Mouse (Mus musculus) heart, embryonic 10.5 days (tissue): ENCODE data around the gene Gm3238. TPM values are rescaled to one million over a fixed set of nuclear protein-coding genes. Genes with fewer than 3 reads are reported as not detected.
"Not testable (repeated sequence)": the region's sequence is repeated elsewhere in the genome, so short reads cannot be mapped to it uniquely, and the experiment has no call there.

Experiments
- DNase-seq: peaks from one replicate; pipeline ENCODE4 v3.0.0-alpha.2; 2017; ENCODE audit warnings: low spot score
- H3K27ac ChIP-seq: fragments of 300-500 bp; sonication (generic); 2 replicates; pipeline ENCODE4 v1.5.1; 2016; ENCODE audit warnings: mild to moderate bottlenecking
- H3K27me3 ChIP-seq: fragments of 300-500 bp; sonication (generic); 2 replicates; pipeline ENCODE4 v1.6.1; 2016; ENCODE audit warnings: mild to moderate bottlenecking; ENCODE audit not compliant: poor library complexity, insufficient read depth, severe bottlenecking
- H3K36me3 ChIP-seq: fragments of 300-500 bp; sonication (generic); 2 replicates; pipeline ENCODE4 v1.6.1; 2016; ENCODE audit warnings: mild to moderate bottlenecking, moderate library complexity
- H3K4me1 ChIP-seq: fragments of 300-500 bp; sonication (generic); 2 replicates; pipeline ENCODE4 v1.6.1; 2016; ENCODE audit warnings: mild to moderate bottlenecking
- H3K4me3 ChIP-seq: fragments of 300-500 bp; sonication (generic); 2 replicates; pipeline ENCODE4 v1.5.1; 2016; ENCODE audit warnings: mild to moderate bottlenecking, moderate library complexity
- H3K9me3 ChIP-seq: fragments of 300-500 bp; sonication (generic); 2 replicates; pipeline ENCODE4 v1.6.1; 2016; ENCODE audit warnings: mild to moderate bottlenecking, moderate library complexity
- WGBS: fragments of 180-500 bp; shearing (Covaris S2); methylation state at CpG from one replicate; pipeline ENCODE4 v1.1.7; 2016; 5-methylcytosine and 5-hydroxymethylcytosine counted together
- polyA plus RNA-seq: library from polyadenylated mRNA; unstranded; fragments of >200 nt; fragmentation: Nextera tagmentation; extraction: Ambion mirVana; gene quantifications from 2 replicates; pipeline ENCODE4 v1.2.1, GENCODE M21; 2016

Gm3238 gene
- polyA plus RNA-seq, 1 experiment from 2014 or later: not detected

GRCm38 (mm10) chr10:77783396-77783795 lies 12.3 kb upstream of the Gm3238 start:
- 71% methylated on average over 3 of the region's 3 CpGs for WGBS
- H3K27ac ChIP-seq, DNase-seq, H3K4me3 ChIP-seq, H3K27me3 ChIP-seq, H3K9me3 ChIP-seq, H3K36me3 ChIP-seq, H3K4me1 ChIP-seq: not testable (repeated sequence)

GRCm38 (mm10) chr10:77782442-77782841 lies 11.3 kb upstream of the Gm3238 start, which contains the start of gene Gm3250:
TSS of gene Gm3250 (minus strand) at chr10:77782542.
- not testable (repeated sequence) for H3K4me3 ChIP-seq, H3K27me3 ChIP-seq, DNase-seq, H3K9me3 ChIP-seq, H3K27ac ChIP-seq, H3K36me3 ChIP-seq, H3K4me1 ChIP-seq
- WGBS: 33% methylated on average over 1 of the region's 1 CpGs

DNA sequence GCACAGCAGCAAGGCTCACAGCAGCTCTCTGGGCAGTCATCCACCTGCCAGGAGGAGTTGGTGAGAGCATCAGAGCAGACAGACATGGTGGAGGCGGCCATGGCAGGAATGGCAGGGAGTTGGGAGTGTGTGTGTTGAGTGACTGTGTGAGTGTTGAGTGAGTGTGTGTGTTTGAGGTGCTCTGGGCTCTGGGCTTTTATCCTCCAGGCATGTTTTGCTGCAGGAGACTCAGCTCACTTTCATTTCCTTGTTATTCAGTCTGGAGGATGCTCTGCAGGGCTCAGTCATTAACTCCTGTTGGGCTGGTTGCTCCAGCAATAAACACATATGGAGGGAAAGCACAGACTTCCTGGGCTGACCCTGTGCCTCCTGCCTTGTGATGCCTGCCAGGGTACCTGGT lies 5.7 kb upstream of the Gm3238 start, which contains the start of gene Gm7138:
TSS of gene Gm7138 (minus strand) at position 101 of the 400 bp plus-strand sequence.
- H3K4me3 ChIP-seq: not testable (repeated sequence)
- WGBS: 64% methylated on average over 1 of the region's 1 CpGs

GRCm38 (mm10) chr10:77772142-77772541 lies 1.0 kb upstream of the Gm3238 start:
- H3K9me3 ChIP-seq, DNase-seq, H3K27me3 ChIP-seq, H3K36me3 ChIP-seq, H3K27ac ChIP-seq, H3K4me1 ChIP-seq, H3K4me3 ChIP-seq: not testable (repeated sequence)
- WGBS: 69% methylated on average over 3 of the region's 3 CpGs

More for the DNA sequence above, 5.7 kb upstream of the Gm3238 start, which contains the start of gene Gm7138:
- H3K9me3 ChIP-seq, H3K4me1 ChIP-seq, H3K36me3 ChIP-seq, H3K27ac ChIP-seq, H3K27me3 ChIP-seq, DNase-seq: not testable (repeated sequence)

- no peak overlapping the region for H3K27ac ChIP-seq
- no peak overlapping the region for H3K4me3 ChIP-seq
- no peaks in the 10 kb centered on the region for H3K36me3 ChIP-seq
- WGBS: 78% methylated on average over 1 of the region's 1 CpGs
- no peaks in the 10 kb centered on the region for H3K27me3 ChIP-seq
- H3K9me3 ChIP-seq: no peaks in the 10 kb centered on the region
- H3K4me1 ChIP-seq: no peaks in the 10 kb centered on the region
- no peak for DNase-seq
Measured at GRCm38 (mm10) chr10:77769727-77770126, 1.4 kb downstream of the Gm3238 start.

- not testable (repeated sequence) for H3K4me3 ChIP-seq, H3K27me3 ChIP-seq, H3K4me1 ChIP-seq, H3K36me3 ChIP-seq, DNase-seq, H3K9me3 ChIP-seq, H3K27ac ChIP-seq
- no CpG with 5 or more reads among the region's 1 CpGs for WGBS
Measured at GRCm38 (mm10) chr10:77759582-77759981, 11.5 kb downstream of the Gm3238 start, which contains the start of gene Gm3233. TSS of gene Gm3233 (minus strand) at chr10:77759682.

- Histone ChIP-seq H3K4me1 (no peaks in the 10 kb centered on the region), H3K36me3 (no peaks in the 10 kb centered on the region), H3K27me3 (peaks cover 6% of the 10 kb centered on the region; the same call in 1 of the 2 replicates), H3K4me3 (no peak overlapping the region), H3K9me3 (no peaks in the 10 kb centered on the region), H3K27ac (no peak overlapping the region)
- no peak for DNase-seq
Measured at GRCm38 (mm10) chr10:77753448-77753847, 17.7 kb downstream of the Gm3238 start.

DNA sequence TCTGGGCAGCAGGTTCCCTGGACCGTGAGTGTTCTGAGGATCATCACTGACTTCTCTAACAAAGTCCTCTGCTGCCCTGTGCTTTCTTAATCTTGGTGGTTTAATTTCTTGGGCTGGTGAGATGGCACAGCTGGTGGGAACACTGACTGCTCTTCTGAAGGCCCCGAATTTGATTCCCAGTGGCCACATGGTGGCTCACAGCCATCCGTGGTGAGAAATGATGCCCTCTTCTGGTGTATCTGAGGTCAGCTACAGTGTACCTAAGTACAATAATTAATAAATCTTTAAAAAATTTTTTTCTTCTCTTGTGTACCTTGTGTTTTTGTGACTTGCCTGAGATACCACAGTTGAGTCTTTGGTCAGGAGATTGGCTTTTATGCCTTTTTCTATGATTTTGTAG lies 18.8 kb downstream of the Gm3238 start:
- not testable (repeated sequence) for H3K27ac ChIP-seq, H3K36me3 ChIP-seq, H3K4me1 ChIP-seq, DNase-seq, H3K27me3 ChIP-seq, H3K9me3 ChIP-seq, H3K4me3 ChIP-seq
- WGBS: 64% methylated on average over 3 of the region's 3 CpGs

- H3K27me3 ChIP-seq, H3K27ac ChIP-seq, H3K9me3 ChIP-seq, H3K36me3 ChIP-seq, H3K4me1 ChIP-seq, DNase-seq, H3K4me3 ChIP-seq: not testable (repeated sequence)
- 53% methylated on average over 1 of the region's 1 CpGs for whole genome bisulfite sequencing
Measured at GRCm38 (mm10) chr10:77751254-77751653, 19.9 kb downstream of the Gm3238 start, which contains the start of gene Gm9736. TSS of gene Gm9736 (minus strand) at chr10:77751354.

- H3K27me3 ChIP-seq, H3K4me3 ChIP-seq, H3K36me3 ChIP-seq, H3K9me3 ChIP-seq, H3K27ac ChIP-seq, H3K4me1 ChIP-seq, DNase-seq: not testable (repeated sequence)
- 73% methylated on average over 1 of the region's 1 CpGs for WGBS
Measured at GRCm38 (mm10) chr10:77750686-77751085, 20.4 kb downstream of the Gm3238 start.

GRCm38 (mm10) chr10:77741924-77742688 lies 29.0 kb downstream of the Gm3238 start, which contains the start of gene Gm18596:
TSS of gene Gm18596 (minus strand) at chr10:77742638.
- not testable (repeated sequence) for H3K36me3 ChIP-seq, H3K4me1 ChIP-seq, DNase-seq, H3K4me3 ChIP-seq, H3K9me3 ChIP-seq, H3K27me3 ChIP-seq, H3K27ac ChIP-seq
- WGBS: 60% methylated on average over 4 of the region's 5 CpGs

- WGBS: 88% methylated on average over 4 of the region's 4 CpGs
- H3K4me3 ChIP-seq: no peak overlapping the region
- peaks cover 8% of the 10 kb centered on the region; the same call in 1 of the 2 replicates for H3K27me3 ChIP-seq
- peaks cover 7% of the 10 kb centered on the region; the same call in 1 of the 2 replicates for H3K9me3 ChIP-seq
- no peaks in the 10 kb centered on the region for H3K36me3 ChIP-seq
- DNase-seq: no peak
- H3K4me1 ChIP-seq: 0 out of 2 replicates have a peak, but pooled peaks cover 5% of the 10 kb centered on the region
- no peak overlapping the region for H3K27ac ChIP-seq
Measured at GRCm38 (mm10) chr10:77738929-77739328, 32.2 kb downstream of the Gm3238 start.

DNA sequence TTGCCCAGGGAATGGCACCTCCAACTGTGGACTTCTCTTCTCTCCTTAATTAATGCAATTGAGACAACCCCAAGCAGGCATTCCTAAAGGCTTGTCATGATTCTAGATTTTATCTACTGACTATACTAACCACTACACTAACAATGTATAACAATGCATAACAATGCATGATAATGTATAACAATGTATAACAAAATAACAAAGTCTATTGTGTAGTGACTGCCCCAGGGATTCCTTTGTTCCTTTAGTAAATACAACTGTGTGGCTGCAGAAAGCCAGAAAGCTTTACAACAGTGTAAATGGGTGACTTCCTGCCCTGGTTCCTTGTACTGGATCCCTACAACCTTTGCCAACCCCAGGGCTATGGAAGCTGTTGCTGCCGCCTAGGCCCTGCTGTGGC lies 35.2 kb downstream of the Gm3238 start:
- Histone ChIP-seq H3K36me3 (no peaks in the 10 kb centered on the region), H3K27me3 (no peaks in the 10 kb centered on the region), H3K4me3 (no peak overlapping the region), H3K9me3 (peaks cover 7% of the 10 kb centered on the region; the same call in 1 of the 2 replicates), H3K4me1 (0 out of 2 replicates have a peak, but pooled peaks cover 5% of the 10 kb centered on the region), H3K27ac (no peak overlapping the region)
- no peak for DNase-seq
- 81% methylated on average over 1 of the region's 1 CpGs for WGBS
